Mouse (Mus musculus): Measurements from ENCODE around the gene Slc4a4.

DNA sequence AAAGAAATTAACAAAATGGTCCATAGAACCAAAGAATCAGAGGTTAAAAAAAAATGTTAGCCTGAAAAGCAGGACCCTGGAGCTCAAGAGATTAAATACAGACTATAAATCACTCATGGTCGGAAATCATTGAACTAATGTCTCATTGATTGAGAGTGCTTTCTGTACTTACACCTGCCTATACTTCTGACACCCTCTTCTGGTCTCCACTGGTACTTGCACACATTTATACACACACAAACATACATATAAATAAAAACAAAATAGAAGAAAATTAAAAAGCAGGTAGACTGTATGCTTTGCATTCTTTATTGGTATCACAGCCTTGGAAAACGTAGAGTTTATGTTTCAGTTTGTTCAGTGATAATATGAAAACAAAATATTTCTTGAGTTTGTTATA, 341.3 kb downstream of the Slc4a4 start:
- TF ChIP-seq CTCF (IDR thresholded peaks at IDR 0.05; ENCODE audit: low read depth) (no peak), EP300 (IDR thresholded peaks at IDR 0.05; ENCODE audit: low read depth) (no peak)
